Mouse (Mus musculus) embryo, embryonic 11.5 days (tissue): ENCODE measurements around the gene Acot7.

Source experiments
- DNase-seq: peaks from one replicate; pipeline ENCODE4 v3.0.0-alpha.2; 2012; ENCODE audit warnings: low read depth, low spot score

Gene Acot7

DNA sequence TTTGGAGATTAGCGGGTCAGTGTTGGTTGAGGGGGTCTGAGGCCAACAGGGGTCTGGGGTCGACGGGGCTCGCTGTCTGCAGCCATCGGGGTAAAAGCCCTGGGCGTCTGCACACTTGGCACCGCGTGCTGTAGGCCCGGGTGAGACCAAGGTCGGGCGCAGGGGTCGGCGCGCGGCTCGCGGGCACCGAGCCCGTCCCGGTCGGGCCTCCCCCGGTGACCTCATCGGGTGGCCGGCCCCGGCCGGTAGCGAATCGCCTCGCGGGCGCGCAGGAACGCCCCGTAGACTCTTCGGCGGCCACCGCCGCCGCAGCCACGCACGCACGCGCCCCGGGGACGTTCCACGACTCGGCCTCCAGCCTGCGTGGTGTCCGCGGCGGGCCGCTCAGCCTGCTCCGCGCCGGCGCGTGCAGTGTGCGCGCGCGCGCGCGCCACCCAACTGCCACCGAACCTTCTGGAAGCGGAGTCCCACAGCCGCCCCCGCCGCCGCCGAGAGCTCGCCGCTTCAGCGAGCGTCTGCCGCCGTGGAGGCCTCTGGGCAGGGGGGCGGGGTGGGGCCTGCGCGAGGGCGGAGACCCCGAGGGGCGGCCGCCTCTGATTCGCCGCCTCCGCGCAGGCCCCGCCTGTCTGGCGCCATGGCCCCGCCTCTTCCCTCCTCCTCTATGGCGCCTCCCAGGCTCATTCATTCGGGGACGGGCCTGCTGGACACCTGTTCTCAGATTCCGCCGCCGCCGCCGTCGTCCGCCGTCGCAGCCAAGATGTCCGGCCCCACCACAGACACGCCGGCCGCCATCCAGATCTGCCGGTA lies at the start of gene Acot7:
TSS of gene Acot7 (plus strand) at position 598 of the 807 bp plus-strand sequence.
- DNase-seq = peak; percentile 87

DNA sequence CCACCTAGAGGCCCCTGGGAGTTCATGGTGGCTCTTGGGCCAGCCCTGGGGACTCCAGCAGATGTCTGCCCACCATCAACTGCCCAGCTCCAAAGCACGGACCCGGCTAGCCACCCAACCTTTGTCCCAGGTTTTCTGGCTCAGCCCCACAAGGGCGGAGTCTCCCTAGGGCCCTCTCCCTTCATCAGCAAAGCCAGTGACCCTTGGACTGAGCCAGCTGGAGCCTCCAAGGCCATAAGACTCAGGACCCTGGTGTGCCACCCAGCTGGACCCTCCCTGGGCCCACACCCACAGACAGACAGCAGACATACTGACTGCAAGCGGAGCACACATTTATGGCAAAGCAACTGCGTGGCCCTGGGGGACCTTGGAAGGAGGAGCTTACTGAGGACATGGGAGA lies 49.1 kb upstream of the Acot7 start:
- DNase-seq = no peak

DNA sequence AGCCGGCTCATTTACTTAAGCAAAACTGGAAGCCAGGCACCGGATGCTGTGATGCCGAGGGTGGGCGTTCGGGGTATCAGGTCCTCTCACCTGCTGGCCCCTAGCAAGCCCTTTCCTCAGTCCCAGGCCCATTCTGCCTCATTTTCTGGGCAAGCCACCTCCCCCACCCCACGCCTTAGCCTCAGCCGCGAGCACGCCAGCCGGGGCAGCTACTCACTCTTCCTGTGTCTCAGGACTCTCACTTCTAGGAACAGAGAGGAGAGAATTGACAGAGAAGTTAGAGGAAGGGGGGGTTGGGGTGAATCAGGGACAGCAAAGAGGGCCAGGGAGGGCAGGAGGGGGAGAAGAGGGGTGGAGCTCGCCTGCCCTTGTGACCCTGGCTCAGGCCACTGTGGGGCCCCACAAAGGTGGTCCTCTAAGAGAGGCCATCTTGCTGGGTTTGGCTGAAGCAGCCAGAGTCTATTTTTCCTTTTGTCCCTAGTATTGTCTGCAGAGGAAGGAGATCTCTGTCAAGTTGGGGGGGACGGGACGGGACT lies 48.5 kb upstream of the Acot7 start:
- no peak for DNase-seq

DNA sequence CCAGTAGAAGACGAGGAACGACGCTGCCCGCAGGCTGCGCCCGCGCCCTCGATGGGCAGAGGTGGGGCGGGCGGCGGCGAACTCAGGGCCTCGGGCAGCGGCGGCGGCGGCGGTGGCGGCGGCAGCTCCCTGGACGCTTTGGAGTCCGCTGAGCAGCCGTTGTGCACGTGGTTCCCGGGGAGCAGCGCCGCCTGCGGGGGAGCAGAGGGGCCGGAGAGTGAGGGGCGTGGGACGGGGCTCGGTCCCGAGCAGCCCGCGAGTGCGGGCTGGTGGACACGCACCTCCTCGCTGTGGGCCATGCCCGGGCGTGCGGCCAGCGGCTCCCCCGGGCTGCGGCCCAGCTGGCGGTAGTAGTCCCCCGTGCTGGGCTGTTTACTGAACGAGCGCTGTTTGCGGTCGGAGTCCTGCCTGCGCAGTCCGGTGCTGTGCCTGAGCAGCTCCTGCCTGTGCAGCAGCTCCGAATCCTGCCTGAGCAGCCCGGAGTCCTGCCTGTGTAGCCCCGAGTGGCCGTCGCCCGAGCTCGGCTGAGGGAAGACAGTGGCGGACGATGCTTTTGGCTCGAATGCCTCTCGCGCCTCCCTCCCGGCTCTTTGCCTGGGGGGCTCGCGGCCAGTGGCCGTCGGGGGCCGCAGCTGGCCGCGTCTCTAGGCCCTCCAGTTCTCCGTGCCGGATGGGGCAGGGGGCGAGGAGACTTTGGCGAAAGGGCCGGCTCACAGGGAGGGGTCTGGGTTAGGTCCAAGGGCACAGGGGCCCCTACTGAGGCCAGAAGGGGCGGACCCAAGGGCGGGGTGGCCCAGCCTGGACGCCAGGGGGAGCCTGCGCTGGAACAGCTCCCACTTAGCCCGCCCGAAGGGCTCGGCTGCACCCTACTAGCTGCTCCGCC lies 46.9 kb upstream of the Acot7 start:
- DNase-seq = no peak

DNA sequence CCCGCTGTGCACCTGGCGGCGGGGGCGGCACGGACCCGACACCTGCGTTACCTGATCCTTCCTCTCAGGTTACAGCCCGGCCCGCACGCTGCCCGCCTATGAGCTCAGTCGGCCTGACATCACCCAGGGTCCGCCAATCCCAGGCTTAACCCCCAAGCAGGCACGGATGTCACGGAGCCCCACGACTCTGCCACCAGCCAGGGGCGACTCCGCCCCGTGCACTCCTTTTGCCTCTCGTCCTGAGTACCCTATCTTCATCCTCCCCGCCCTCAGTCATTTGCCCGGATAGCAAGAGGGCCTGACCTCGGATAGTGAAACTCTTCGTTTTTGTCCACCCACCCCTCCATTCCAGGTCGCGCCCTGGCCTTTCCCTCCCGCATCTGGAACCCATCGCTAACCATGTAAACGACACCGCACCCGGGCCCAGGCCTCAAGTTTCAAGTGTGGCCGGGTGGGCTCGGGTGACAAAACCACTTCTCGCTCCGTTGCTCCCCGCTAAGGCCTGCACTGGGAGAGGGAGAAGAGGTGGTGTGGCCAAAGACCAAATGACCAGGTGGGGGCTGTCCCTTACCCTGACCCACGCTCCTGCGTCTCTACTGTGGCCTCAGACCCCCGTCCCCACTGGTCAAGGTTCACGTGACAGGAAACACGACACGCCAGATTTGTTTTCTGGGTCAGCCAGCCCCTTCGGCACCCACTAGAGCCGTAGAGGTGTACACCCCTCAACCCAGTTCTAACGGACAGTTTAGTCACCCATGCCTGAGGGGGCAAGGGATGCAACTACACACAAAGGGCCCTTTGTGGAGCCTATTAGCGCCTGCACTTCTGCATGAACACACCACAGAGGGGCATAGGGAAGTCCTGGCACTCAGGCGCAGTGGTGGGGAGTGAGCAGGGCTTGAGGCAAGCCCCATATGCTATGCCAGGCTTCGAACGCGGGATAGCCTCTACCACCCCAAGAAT lies 45.8 kb upstream of the Acot7 start:
- no peak for DNase-seq

DNA sequence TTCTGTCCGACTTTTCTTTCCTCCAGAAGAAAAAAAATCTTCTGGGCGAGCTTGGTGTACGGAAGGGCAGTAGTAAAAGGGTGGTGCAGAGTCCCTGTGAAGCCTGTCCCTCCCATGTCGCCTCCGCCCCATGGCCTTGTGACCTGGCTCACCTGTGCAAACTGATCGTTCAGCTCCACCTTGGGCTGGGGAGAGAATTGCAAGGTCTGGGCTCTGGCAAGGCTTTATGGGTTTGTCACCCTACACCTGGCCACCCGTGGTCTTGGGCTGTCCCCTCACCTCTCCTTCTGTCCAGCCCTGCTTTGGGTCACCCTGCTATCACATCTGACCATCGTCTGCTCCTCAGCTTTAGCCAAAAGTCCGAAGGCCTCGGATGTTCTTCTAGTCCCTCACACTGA lies 45.2 kb upstream of the Acot7 start:
- no peak for DNase-seq

DNA sequence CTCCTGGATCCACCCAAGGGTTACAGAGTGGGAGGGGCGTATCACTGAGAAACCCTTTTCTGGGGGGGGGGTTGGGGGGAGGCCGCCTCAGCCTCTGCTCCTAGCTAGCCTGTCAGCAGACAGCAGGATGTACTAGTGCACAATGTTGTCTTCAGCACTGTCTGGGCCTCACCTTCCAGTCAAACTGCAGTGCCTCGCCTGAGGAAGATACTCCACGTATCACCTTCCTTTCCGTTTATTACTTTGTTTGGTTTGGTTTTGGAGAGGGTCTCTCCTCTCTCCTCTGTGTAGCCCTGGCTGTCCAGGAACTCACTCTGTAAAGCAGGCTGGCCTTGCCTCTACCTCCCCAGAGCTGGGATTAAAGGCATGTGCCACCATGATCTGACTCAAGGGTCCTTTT lies 44.7 kb upstream of the Acot7 start:
- no peak for DNase-seq

DNA sequence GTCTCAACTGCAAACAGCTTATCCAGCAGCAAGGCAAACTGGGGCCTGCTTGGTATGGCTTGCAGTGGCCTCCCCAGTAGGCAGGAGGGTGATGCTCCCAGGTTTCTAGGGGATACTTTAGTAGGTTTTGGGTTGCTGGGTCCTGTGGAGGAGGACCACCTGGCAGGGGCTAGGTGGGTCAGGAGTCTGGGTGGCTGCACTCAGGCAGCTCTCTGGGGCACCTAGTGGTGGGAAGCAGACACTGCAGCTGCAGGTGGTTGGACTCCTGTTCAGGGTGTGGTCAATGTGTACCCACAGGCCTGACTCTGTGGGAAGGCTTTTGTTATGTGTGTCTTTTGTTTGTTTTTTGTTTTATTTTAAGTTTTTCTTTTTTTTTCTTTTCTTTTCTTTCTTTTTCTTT lies 43.4 kb upstream of the Acot7 start:
- DNase-seq = no peak

DNA sequence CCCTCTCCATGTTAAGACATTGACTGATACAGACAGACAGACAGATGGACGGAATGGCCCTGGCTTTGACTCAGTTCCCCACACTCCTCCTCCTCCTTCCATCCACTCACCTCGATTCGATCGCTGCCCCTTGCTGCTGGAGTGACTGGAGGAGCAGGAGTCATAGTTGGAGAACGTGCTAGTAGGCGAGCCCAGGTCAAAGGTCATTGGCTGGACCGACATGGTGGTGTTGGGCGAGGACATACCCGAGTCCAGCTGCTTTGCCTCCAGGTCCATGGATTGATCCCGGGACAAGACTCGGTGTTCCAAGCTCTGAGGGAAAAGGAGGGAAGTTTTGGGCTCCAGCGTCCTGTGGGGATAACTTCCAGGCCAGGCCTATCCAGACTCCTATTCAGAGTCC lies 42.6 kb upstream of the Acot7 start:
- DNase-seq = no peak

DNA sequence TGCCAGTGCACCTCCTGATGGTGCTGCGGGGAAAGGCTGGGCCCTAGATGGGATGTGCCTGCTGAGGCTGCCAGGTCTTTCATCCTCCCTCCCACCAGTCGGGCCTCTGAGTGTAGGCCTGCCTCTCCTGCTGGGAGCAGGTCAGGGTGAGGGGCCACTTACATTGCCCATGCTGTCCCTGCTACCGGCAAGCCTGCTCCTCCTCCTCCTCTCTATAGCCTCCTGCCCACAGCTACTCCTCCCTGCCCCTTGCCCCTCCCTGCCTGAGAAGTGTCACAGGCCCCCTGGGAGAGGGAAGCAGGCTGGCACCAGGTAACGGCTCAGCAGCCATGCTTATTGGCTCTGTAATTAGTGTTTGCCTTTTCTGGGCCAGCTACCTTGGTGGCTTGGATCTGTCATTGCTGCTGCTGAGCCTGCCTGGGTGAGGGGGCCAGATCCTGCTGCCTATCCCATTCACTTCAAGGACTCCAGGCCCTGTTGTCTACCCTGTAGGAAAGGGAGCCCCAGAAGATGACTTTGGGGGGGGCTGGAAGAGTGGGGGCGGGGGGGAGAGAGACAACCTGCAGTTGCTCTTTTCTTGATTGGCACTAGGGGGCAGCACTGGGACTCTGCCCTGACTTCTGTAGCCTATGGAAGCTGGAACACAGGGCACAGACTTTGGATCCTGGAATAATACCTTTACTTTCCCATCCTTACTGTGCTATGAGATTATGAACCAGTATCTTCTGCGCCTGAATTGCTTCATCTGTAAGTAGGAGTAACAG lies 41.6 kb upstream of the Acot7 start:
- no peak for DNase-seq

DNA sequence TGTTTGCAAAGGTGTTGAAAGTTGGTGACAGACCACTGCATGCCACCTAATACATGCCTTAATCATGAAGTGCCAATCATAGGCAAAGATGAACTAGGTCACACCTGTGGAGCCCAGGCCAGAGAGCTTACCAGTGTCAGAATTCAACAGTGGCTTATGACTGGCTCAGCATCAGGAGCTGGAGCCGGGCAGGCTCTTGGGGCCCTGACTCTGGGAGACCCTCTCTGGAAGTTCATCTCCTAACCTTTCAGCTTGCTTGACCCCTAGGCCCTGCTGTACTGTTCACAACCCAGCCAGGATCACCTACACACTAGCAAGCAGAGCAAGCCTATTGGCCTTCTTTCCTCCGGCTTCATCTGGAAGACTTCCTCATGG lies 41.1 kb upstream of the Acot7 start:
- no peak for DNase-seq

DNA sequence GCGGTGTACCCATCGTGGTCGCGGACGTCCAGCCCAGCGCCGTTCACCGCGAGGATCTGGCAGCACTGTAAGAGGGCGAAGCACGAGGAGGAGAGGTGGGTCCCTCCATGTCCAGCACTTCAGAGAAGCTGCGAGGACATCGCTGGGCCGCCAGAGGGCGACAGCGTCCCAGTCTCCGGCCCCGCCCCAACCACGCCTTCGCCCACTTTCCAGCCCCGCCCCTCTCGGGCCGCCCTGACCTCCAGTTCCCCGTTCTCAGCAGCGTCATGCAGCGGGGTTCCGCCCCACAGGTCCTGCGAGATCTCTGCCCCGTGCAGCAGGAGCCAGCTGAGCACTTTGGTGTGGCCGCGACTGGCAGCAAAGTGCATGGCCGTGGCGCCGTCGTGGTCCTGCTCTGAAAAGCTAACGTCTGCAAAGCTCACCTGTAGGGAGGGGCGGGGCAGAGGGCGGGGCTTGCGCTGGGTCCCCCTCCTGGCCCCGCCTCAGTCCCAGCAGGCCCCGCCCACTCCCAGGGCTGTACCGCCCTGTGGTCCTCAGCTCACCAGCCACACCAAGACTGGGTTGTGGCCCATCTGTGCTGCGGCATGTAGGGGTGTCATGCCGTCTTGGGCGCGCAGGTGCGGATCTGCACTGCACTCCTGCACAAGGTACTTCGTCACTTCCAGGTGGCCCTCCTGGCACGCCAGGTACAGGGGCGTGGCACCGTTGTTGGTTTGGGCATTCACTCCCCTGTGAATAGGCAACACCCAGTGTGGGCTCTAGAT lies 39.3 kb upstream of the Acot7 start:
- peak; percentile 72 for DNase-seq

DNA sequence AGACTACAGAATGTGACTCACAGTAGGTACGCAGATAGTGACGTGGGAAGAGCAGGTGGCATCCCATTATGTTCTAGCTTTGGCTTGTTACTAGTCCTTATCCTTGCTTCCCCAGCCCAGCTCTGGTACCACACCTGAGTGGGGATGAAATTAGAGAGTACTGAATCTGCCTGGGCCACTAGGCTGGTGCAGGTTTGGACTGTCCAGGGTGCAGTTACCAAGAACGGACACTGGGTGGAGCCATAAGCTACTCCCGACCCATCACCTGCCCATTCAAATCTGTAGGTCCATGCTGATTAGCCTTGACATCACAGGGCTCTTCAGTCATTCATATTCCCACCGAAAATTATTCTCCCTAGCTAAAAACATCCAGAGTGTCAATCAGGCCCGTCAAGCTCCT lies 37.5 kb upstream of the Acot7 start:
- no peak for DNase-seq

DNA sequence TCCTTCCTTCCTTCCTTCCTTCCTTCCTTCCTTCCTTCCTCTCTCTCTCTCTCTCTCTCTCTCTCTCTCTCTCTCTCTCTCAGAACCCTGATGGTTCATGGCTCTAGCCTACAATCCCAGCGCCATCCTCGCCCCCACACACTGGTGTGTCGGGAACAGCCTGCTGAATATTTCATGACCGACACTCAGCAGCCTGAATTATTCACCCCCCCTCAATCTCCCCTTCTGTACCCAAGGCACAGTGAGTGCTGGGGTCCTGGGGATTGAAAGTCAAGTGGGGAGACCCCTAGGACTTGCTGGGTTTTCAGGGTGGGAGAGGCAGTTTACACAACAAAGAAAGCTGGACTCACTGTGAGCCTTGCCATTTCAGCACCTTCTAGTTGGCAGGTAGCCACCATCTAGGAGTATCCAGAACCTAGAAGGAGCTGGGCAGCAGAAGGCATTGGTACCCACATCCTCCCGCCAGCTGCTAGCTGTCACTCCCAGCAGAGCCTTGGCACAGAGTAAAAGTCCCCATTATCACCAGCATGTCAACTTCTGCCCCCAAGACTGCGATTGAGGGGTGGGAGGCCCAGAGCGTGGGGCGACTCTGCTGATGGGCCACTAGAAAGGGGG lies 36.3 kb upstream of the Acot7 start:
- DNase-seq = no peak

DNA sequence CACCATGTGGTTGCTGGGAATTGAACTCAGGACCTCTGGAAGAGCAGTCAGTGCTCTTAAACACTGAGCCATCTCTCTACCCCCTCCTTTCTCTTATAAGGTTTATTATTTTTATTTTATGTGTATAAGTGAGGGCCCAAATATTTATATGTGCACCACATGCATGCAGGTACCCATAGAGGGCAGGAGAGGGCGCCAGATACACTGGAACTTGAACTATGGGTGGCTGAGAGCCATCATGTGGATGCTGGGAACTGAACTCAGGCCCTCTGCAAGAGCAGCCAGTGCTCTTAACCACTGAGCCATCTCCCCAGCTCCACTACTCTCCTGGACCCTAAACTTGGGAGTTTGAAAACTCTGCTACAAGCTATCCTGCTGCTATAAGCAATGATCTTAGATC lies 34.3 kb upstream of the Acot7 start:
- no peak for DNase-seq

DNA sequence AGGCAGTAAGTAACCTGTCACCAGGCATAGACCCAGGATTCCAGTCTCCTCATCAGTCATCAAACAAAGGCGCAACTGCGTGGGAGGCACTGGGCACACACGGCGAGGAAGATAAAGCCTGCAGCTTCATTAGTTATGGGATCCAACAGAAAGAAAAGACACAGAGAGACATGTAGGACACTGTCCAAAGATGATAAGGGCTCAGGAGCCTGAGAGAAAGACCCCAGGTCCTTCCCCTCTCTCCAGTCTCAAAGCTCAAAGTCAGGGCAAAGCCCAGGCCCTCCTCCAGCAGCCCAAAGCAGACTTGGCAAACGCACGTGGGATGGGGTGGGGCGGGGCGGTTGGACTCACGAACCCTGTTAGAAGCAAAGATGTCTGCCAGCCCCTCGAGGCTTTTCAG lies 32.5 kb upstream of the Acot7 start:
- no peak for DNase-seq

DNA sequence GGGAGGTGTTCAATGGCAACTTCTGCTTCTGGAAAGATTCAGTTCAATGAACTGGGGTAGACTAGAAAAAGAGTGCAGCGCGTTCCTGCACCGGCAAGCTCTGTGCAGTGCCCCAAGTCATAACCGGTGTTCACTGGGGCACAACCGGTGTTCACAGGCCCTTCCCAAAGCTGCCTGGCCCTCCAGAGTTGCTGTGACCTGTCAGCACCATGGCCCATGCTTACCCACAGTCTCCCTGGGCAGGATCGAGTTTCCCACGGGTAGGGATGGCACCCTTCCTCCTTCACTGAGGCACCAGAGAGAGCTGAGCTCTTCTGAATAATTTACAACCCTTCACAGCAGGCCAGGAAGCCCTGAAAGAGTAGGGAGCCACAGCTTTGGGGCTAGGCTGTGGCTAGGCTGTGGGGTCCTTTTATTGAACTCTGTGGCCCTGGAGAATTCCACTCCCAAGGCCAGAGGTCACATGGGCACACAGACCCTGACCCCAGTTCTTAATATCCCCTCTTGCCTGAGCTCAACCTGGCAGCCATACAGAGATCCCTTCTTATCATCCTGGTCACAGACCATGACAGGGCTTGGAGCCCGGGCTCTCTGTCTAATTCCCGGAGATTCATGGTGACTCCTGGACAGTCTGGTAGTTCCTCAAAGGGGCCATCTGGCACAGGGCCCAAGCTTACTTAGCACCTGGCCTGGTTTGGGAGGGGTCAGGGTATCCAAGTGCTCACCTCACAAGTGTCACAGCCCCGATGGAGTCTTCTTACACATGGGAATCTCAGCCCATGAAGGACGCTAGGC lies 31.7 kb upstream of the Acot7 start:
- DNase-seq = no peak

DNA sequence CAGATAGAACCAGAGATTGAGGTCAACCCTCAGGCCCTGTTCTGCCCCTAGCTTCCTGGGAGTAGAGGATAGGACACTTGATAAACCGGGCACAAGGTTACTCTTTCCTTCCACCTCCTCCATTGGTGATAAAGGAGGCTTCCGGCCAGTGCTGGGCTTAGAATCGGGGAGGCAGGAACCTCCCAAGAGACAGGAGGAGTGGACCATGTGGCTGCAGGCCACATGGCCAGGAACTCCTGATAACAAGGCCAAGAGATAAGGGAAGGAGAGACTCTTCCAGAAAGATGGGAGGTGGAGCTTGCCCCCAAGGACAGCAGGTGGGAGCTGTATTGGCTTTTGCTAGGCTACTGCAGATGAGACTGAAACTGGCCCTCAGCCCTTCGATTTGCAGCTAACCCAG lies 27.4 kb upstream of the Acot7 start:
- no peak for DNase-seq

DNA sequence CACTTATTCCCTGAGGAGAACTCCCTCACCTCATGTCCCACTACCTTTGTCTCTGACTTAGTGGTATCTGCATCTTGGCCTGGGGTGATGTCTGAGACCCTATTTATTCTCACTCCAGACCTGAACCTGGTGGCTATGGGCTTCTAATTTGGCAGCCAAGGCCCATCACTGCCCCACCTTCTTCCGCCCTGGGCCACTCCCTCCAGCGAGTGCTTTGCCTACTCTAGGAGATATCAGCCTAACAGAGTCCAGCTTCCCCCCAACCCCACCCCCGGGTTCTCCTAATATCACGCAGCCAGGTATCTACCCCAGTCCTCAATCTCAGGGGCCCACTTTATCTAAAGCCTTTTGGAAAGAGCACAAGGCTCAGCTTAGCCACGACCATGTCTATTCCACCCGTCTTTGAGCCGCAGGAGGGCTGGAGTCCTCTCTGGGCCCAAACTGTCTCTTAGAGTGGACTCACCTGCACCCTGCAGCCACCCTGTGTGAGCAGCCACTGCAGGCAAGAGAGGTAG lies 26.4 kb upstream of the Acot7 start:
- DNase-seq = no peak
